Mouse (Mus musculus): Measurements from ENCODE around the gene Fgfr2. TPM values are rescaled to one million over a fixed set of nuclear protein-coding genes. Genes with fewer than 3 reads are reported as not detected.

Gene Fgfr2
- total RNA-seq, 2 experiments from 2014 or later, result 35.8 to 40.8 TPM

- intact Hi-C loops (cut with DNase I), result no loop called here
- DNase-seq, result peak; percentile 31
These were observed 1097.6 kb downstream of the Fgfr2 start for GRCm38 (mm10) chr7:132025591-132025990.

DNA sequence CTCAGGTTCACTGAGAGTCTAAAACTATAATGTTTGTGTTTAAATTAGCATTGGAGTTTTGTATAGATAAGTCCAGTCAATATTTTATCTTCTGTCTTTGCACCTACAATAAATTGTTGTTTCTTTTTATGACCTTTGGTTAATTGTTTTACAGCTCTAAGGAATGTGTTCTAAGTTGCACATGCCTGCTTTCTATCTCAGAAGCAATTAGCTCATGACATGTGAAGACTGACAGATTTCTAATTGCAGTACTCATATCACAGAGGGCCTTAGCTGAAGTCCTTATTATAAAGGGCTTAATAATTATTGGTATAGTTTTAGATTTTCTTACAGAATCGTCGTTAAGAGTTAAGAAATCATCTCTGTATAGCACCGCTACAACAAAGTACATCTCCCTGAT, 1107.2 kb downstream of the Fgfr2 start:
- intact Hi-C loops (cut with DNase I), result no loop called here

GRCm38 (mm10) chr7:132015193-132015592, 1108.0 kb downstream of the Fgfr2 start:
- intact Hi-C loops (cut with DNase I), result no loop called here
- no peak for DNase-seq

More for the DNA sequence above, 1107.2 kb downstream of the Fgfr2 start:
- DNase-seq, result no peak

DNA sequence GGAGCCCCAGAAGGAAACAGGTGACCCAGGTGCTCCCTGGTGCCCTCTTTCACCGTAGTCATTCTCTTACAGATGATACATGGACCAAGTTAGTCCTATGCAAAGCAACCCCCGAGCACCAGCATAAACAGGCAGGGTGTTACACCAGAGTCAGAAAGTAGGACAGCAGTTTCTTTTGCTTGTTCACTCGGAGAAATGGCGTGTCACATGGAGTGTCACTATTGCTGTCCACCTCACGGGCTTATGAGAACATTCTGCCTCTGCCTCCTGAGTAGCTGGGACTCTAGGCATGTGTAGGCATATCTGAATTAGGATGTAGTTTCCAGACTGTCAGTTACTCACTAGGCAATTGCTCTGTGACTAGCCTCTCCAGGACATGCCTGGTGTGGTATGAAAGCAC, 1109.2 kb downstream of the Fgfr2 start:
- intact Hi-C loops (cut with DNase I), result no loop called here
- no peak for DNase-seq

GRCm38 (mm10) chr7:132012969-132013679, 1110.0 kb downstream of the Fgfr2 start:
- intact Hi-C loops (cut with DNase I), result no loop called here

DNA sequence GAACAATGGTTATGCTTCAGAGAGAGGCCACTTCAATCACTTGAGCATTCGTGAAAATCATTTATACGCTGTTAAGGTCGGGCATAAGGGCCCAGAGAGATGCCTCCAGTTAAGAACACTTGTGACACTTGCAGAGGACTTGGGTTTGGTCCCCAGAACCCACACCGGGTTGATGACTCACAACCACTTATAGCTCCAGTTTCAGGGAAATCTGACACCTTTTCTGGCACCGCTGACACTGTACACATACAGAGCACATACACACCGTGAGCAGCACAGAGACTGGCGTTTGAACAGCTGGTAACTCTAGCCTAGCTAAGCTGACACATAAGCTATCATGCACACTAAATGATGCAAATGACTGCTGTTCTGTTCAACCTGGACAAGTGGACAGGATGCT, 1114.1 kb downstream of the Fgfr2 start:
- no peak for DNase-seq
- intact Hi-C loops (cut with DNase I), result no loop called here

More at GRCm38 (mm10) chr7:132012969-132013679, 1110.0 kb downstream of the Fgfr2 start:
- peak; percentile 35 for DNase-seq

- intact Hi-C loops (cut with DNase I), result no loop called here
- DNase-seq, result no peak
These were observed 1117.0 kb downstream of the Fgfr2 start for GRCm38 (mm10) chr7:132005996-132006696.

DNA sequence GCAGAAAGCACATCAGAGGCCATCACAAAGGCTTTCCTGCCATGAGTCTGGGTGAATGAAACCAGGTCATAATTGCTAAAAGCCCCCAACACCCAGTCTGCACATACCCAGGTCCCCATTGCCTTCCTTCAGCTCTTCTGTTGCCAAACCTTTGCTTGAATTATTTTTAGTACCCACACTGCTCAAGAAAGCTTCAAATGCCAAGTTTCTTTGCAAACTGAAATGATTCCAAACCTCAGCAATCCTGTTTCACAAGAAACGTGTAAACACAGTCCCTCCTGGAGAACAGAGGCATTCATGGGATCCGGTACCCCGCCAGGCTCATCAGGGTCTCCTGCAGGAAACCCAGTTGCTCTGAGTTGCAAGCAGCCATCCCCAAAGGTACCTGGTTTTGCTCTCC, 1130.3 kb downstream of the Fgfr2 start:
- no peak for DNase-seq
- intact Hi-C loops (cut with DNase I), result no loop called here

- DNase-seq, result no peak
- intact Hi-C loops (cut with DNase I), result no loop called here
These were observed 1130.9 kb downstream of the Fgfr2 start for GRCm38 (mm10) chr7:131992226-131992625.

DNA sequence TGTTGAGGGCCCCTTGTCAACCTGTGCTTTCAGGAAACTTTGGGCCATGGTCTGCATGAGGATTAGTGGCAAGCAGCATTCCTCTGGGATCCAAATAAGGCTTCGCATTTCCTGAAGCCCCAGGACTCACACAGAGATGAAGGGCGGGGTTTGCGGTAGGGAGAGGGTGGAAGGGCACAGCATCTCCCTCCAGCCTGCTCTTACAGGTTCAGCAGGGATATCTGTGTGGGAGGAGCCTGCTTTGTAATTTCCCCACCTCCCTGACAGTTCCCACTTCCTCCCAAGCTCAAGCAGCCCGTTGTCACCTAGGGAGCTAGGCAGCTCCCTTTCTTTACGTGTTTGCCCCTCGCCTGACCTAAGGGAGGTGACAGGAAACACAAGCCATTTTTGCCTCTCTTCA, 1134.1 kb downstream of the Fgfr2 start:
- intact Hi-C loops (cut with DNase I), result no loop called here
- DNase-seq, result no peak

DNA sequence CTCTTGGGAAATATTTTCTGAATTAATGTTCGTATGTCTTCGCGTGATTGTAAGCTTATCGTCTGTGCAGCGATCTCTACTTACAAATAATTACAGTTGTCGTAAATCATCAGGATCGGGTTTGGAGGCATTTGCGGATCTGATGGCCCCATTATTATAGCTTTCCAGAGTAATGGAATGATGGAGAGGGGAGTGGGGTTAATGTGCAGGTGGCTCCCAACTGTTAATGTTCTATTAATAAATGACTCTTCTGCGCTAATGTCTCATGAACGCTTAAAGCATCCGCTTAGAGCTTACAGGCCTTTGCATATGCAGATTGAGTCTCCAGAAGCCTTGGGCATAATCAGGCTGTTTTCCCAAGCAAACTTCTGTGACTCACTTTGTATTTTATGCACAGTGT, 1144.5 kb downstream of the Fgfr2 start:
- intact Hi-C loops (cut with DNase I), result no loop called here
- no peak for DNase-seq

GRCm38 (mm10) chr7:131975867-131976266, 1147.3 kb downstream of the Fgfr2 start:
- intact Hi-C loops (cut with DNase I), result no loop called here

GRCm38 (mm10) chr7:131970255-131970654, 1152.9 kb downstream of the Fgfr2 start:
- intact Hi-C loops (cut with DNase I), result no loop called here
- DNase-seq, result no peak

More at GRCm38 (mm10) chr7:131975867-131976266, 1147.3 kb downstream of the Fgfr2 start:
- DNase-seq, result no peak

GRCm38 (mm10) chr7:131966916-131967494, 1156.1 kb downstream of the Fgfr2 start:
- peak; percentile 54 for DNase-seq
- intact Hi-C loops (cut with DNase I), result loop anchor here (5.0 kb wide), 2 partner anchors 60 to 245 kb away; no protein-coding TSS in a partner anchor

- intact Hi-C loops (cut with DNase I), result loop anchor here (5.0 kb wide), 2 partner anchors 59 to 246 kb away; no protein-coding TSS in a partner anchor
- DNase-seq, result no peak
These were observed 1156.9 kb downstream of the Fgfr2 start, which contains the start of gene Gpr26 for GRCm38 (mm10) chr7:131966023-131966915. Gpr26 (plus strand) TSS chr7:131966460.

- DNase-seq, result peak; percentile 27
- intact Hi-C loops (cut with DNase I), result no loop called here
These were observed 1162.6 kb downstream of the Fgfr2 start for GRCm38 (mm10) chr7:131960551-131960950.

GRCm38 (mm10) chr7:131958705-131959104, 1164.4 kb downstream of the Fgfr2 start:
- intact Hi-C loops (cut with DNase I), result no loop called here
- DNase-seq, result no peak

DNA sequence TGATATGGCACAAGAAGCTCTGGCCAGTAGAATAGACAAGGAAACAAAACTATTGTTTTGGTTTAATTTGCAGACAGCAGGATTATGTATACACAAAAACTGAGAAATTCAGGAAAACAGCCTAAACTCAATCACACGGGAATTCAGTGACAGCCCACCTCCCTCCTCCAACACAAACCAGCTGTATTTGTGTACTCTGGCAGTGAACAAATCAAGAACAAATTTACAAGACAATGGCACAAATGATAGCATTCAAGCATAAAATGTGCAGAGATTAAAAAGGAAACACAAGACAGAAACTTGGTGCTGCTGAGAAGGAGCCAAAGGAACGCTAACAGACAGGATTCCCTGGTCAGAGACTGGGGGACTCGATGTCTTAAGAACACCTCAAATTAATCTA, 1169.7 kb downstream of the Fgfr2 start:
- intact Hi-C loops (cut with DNase I), result no loop called here
- DNase-seq, result no peak

GRCm38 (mm10) chr7:131951131-131951530, 1172.0 kb downstream of the Fgfr2 start:
- DNase-seq, result no peak
- intact Hi-C loops (cut with DNase I), result no loop called here

DNA sequence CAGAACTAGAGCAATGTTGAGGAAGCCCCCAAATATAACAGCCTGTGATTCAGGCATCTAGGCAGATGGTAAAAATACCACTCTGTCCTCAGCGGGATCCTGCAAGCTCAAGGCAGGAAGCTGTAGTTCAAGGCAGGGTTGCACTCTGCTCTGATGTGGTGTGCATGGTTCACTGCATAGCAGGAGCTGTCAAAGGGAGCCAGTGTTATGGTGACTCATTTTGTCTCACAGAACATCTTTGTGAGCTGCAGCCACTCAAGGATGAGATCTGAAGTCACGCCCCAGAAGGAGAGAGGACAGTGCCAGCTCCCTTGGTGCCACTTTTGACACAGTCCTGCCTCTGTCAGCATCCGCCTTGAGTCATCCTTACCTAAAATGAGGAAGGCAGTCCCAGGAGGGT, 1185.5 kb downstream of the Fgfr2 start:
- no peak for DNase-seq

More for the DNA sequence above, 1185.5 kb downstream of the Fgfr2 start:
- intact Hi-C loops (cut with DNase I), result no loop called here

Data from left cerebral cortex, postnatal 4 days (tissue).